Mouse (Mus musculus): ENCODE results near the gene 4922502D21Rik.

4922502D21Rik gene

GRCm38 (mm10) chr6:129312499-129312898, 19.1 kb downstream of the 4922502D21Rik start:
- DNase-seq (ENCODE audit: low read depth, low spot score): no peak

GRCm38 (mm10) chr6:129304180-129304579, 27.4 kb downstream of the 4922502D21Rik start:
- no peak for DNase-seq (ENCODE audit: low read depth, low spot score)

- DNase-seq (ENCODE audit: low read depth, low spot score): no peak
Measured at GRCm38 (mm10) chr6:129288708-129289107, 42.9 kb downstream of the 4922502D21Rik start.

- no peak for DNase-seq (ENCODE audit: low read depth, low spot score)
Measured at GRCm38 (mm10) chr6:129284384-129285104, 47.1 kb downstream of the 4922502D21Rik start.

GRCm38 (mm10) chr6:129283271-129283670, 48.3 kb downstream of the 4922502D21Rik start:
- DNase-seq (ENCODE audit: low read depth, low spot score): no peak

GRCm38 (mm10) chr6:129276483-129276882, 55.1 kb downstream of the 4922502D21Rik start:
- no peak for DNase-seq (ENCODE audit: low read depth, low spot score)

GRCm38 (mm10) chr6:129275624-129276203, 55.9 kb downstream of the 4922502D21Rik start:
- no peak for DNase-seq (ENCODE audit: low read depth, low spot score)

GRCm38 (mm10) chr6:129275220-129275619, 56.4 kb downstream of the 4922502D21Rik start, which contains the start of gene Cd69:
TSS of gene Cd69 (minus strand) at chr6:129275436.
- DNase-seq (ENCODE audit: low read depth, low spot score): no peak

- DNase-seq (ENCODE audit: low read depth, low spot score): no peak
Measured at GRCm38 (mm10) chr6:129274476-129274875, 57.1 kb downstream of the 4922502D21Rik start.

- no peak for DNase-seq (ENCODE audit: low read depth, low spot score)
Measured at GRCm38 (mm10) chr6:129273662-129274061, 57.9 kb downstream of the 4922502D21Rik start.

All from ES-CJ7 (cell line).